Mouse (Mus musculus): ENCODE data around the gene Dpf2. TPM values are rescaled to one million over a fixed set of nuclear protein-coding genes. Genes with fewer than 3 reads are reported as not detected.
A peak's percentile ranks its signal among the peaks of the same experiment; 100 is the strongest.

Gene Dpf2
- polyA plus RNA-seq, 1 experiment from 2014 or later, result 119 TPM

- Histone ChIP-seq H3K4me3 (ENCODE audit: low read length) (peak overlapping the region; percentile 11), H3K36me3 (ENCODE audit: control insufficient read depth, insufficient read depth, low read length) (no peaks in the 10 kb centered on the region), H3K4me1 (ENCODE audit: control insufficient read depth, insufficient read depth, low read length) (peaks cover 65% of the 10 kb centered on the region), H3K27ac (ENCODE audit: low read length) (peak overlapping the region; percentile 99), H3K4me2 (ENCODE audit: low read depth, low read length) (peak overlapping the region; percentile 51), H3K27me3 (replicated peaks; ENCODE audit: control insufficient read depth, insufficient read depth, low read length) (no peaks in the 10 kb centered on the region), H3K9ac (ENCODE audit: low read depth, low read length) (peak overlapping the region; percentile 75), H3K9me3 (ENCODE audit: control insufficient read depth, low read length) (no peaks in the 10 kb centered on the region)
- no peak for ATAC-seq
- WGBS, result 38% methylated on average over 13 of the region's 13 CpGs
Observed at GRCm38 (mm10) chr19:5848826-5849672, 63.8 kb downstream of the Dpf2 start.

- H3K4me3 ChIP-seq (ENCODE audit: low read length), result peak overlapping the region; percentile 11
- peak overlapping the region; percentile 51 for H3K4me2 ChIP-seq (ENCODE audit: low read depth, low read length)
- H3K27ac ChIP-seq (ENCODE audit: low read length), result peak overlapping the region; percentile 99
- no peaks in the 10 kb centered on the region for H3K27me3 ChIP-seq (replicated peaks; ENCODE audit: control insufficient read depth, insufficient read depth, low read length)
- H3K9ac ChIP-seq (ENCODE audit: low read depth, low read length), result peak overlapping the region; percentile 75
- no peaks in the 10 kb centered on the region for H3K36me3 ChIP-seq (ENCODE audit: control insufficient read depth, insufficient read depth, low read length)
- peaks cover 70% of the 10 kb centered on the region for H3K4me1 ChIP-seq (ENCODE audit: control insufficient read depth, insufficient read depth, low read length)
- WGBS, result 39% methylated on average over 14 of the region's 14 CpGs
- ATAC-seq, result no peak
- H3K9me3 ChIP-seq (ENCODE audit: control insufficient read depth, low read length), result no peaks in the 10 kb centered on the region
Observed at GRCm38 (mm10) chr19:5848032-5848825, 64.6 kb downstream of the Dpf2 start.

- Histone ChIP-seq H3K27ac (ENCODE audit: low read length) (peak overlapping the region; percentile 99), H3K36me3 (ENCODE audit: control insufficient read depth, insufficient read depth, low read length) (no peaks in the 10 kb centered on the region), H3K9me3 (ENCODE audit: control insufficient read depth, low read length) (no peaks in the 10 kb centered on the region), H3K4me3 (ENCODE audit: low read length) (peak overlapping the region; percentile 56; the same call in 1 of the 2 replicates), H3K27me3 (replicated peaks; ENCODE audit: control insufficient read depth, insufficient read depth, low read length) (no peaks in the 10 kb centered on the region), H3K4me2 (ENCODE audit: low read depth, low read length) (peak overlapping the region; percentile 69), H3K4me1 (ENCODE audit: control insufficient read depth, insufficient read depth, low read length) (peaks cover 72% of the 10 kb centered on the region), H3K9ac (ENCODE audit: low read depth, low read length) (peak overlapping the region; percentile 75)
- no peak for ATAC-seq
- 44% methylated on average over 4 of the region's 4 CpGs for WGBS
Observed at GRCm38 (mm10) chr19:5847306-5847796, 65.5 kb downstream of the Dpf2 start.

- peaks cover 71% of the 10 kb centered on the region for H3K4me1 ChIP-seq (ENCODE audit: control insufficient read depth, insufficient read depth, low read length)
- no peaks in the 10 kb centered on the region for H3K36me3 ChIP-seq (ENCODE audit: control insufficient read depth, insufficient read depth, low read length)
- ATAC-seq, result peak; percentile 79
- H3K9ac ChIP-seq (ENCODE audit: low read depth, low read length), result peak overlapping the region; percentile 75
- H3K9me3 ChIP-seq (ENCODE audit: control insufficient read depth, low read length), result no peaks in the 10 kb centered on the region
- H3K27me3 ChIP-seq (replicated peaks; ENCODE audit: control insufficient read depth, insufficient read depth, low read length), result no peaks in the 10 kb centered on the region
- H3K27ac ChIP-seq (ENCODE audit: low read length), result peak overlapping the region; percentile 99
- 6% methylated on average over 16 of the region's 16 CpGs for WGBS
- H3K4me3 ChIP-seq (ENCODE audit: low read length), result peak overlapping the region; percentile 56
- H3K4me2 ChIP-seq (ENCODE audit: low read depth, low read length), result peak overlapping the region; percentile 69
Observed at GRCm38 (mm10) chr19:5846557-5847305, 66.1 kb downstream of the Dpf2 start.

Other genes with a start within 250 kb of the Dpf2 start
- gene Sipa1, start 249.3 kb downstream of the Dpf2 start, polyA plus RNA-seq (2015; fragmentation: Nextera tagmentation; extraction: Ambion mirVana), result 15.8 and 20.8 TPM in 2 replicates
- gene Map3k11, start 224.3 kb downstream of the Dpf2 start, polyA plus RNA-seq (2015; fragmentation: Nextera tagmentation; extraction: Ambion mirVana), result 28.7 and 33.7 TPM in 2 replicates
- 15.1 and 16.8 TPM in 2 replicates for gene Pcnx3, start 224.1 kb downstream of the Dpf2 start, polyA plus RNA-seq (2015; fragmentation: Nextera tagmentation; extraction: Ambion mirVana)
- 0.13 and 0.34 TPM in 2 replicates for gene Kcnk7, start 208.6 kb downstream of the Dpf2 start, polyA plus RNA-seq (2015; fragmentation: Nextera tagmentation; extraction: Ambion mirVana)
- 48.6 and 49.7 TPM in 2 replicates for gene Ehbp1l1, start 186.7 kb downstream of the Dpf2 start, polyA plus RNA-seq (2015; fragmentation: Nextera tagmentation; extraction: Ambion mirVana)
- gene Fam89b, start 183.4 kb downstream of the Dpf2 start, polyA plus RNA-seq (2015; fragmentation: Nextera tagmentation; extraction: Ambion mirVana), result 56.6 and 57.8 TPM in 2 replicates
- gene Ltbp3, start 172.1 kb downstream of the Dpf2 start, polyA plus RNA-seq (2015; fragmentation: Nextera tagmentation; extraction: Ambion mirVana), result 14.0 and 20.8 TPM in 2 replicates
- 58.9 and 64.3 TPM in 2 replicates for gene Scyl1, start 141.6 kb downstream of the Dpf2 start, polyA plus RNA-seq (2015; fragmentation: Nextera tagmentation; extraction: Ambion mirVana)
- 31.1 and 31.7 TPM in 2 replicates for gene Frmd8, start 37.7 kb downstream of the Dpf2 start, polyA plus RNA-seq (2015; fragmentation: Nextera tagmentation; extraction: Ambion mirVana)
- 3.4 and 4.1 TPM in 2 replicates for gene Slc25a45, start 35.2 kb downstream of the Dpf2 start, polyA plus RNA-seq (2015; fragmentation: Nextera tagmentation; extraction: Ambion mirVana)
- 1.5 and 1.7 TPM in 2 replicates for gene Tigd3, start 18.9 kb downstream of the Dpf2 start, polyA plus RNA-seq (2015; fragmentation: Nextera tagmentation; extraction: Ambion mirVana)
- gene Cdc42ep2, start 11.8 kb upstream of the Dpf2 start, polyA plus RNA-seq (2015; fragmentation: Nextera tagmentation; extraction: Ambion mirVana), result 14.7 and 15.1 TPM in 2 replicates
- gene Pola2, start 51.2 kb upstream of the Dpf2 start, polyA plus RNA-seq (2015; fragmentation: Nextera tagmentation; extraction: Ambion mirVana), result 58.4 and 61.7 TPM in 2 replicates
- not detected in 2 replicates for gene Slc22a20, start 73.1 kb upstream of the Dpf2 start, polyA plus RNA-seq (2015; fragmentation: Nextera tagmentation; extraction: Ambion mirVana)
- gene Capn1, start 102.9 kb upstream of the Dpf2 start, polyA plus RNA-seq (2015; fragmentation: Nextera tagmentation; extraction: Ambion mirVana), result 11.8 and 12.4 TPM in 2 replicates
- 29.1 and 36.4 TPM in 2 replicates for gene Syvn1, start 133.6 kb upstream of the Dpf2 start, polyA plus RNA-seq (2015; fragmentation: Nextera tagmentation; extraction: Ambion mirVana)
- gene Mrpl49, start 144.8 kb upstream of the Dpf2 start, polyA plus RNA-seq (2015; fragmentation: Nextera tagmentation; extraction: Ambion mirVana), result 71.4 and 79.5 TPM in 2 replicates
- gene Fau, start 144.8 kb upstream of the Dpf2 start, polyA plus RNA-seq (2015; fragmentation: Nextera tagmentation; extraction: Ambion mirVana), result 868 and 882 TPM in 2 replicates
- 27.6 and 29.9 TPM in 2 replicates for gene Znhit2, start 148.2 kb upstream of the Dpf2 start, polyA plus RNA-seq (2015; fragmentation: Nextera tagmentation; extraction: Ambion mirVana)
- 37.3 and 39.0 TPM in 2 replicates for gene Tm7sf2, start 155.4 kb upstream of the Dpf2 start, polyA plus RNA-seq (2015; fragmentation: Nextera tagmentation; extraction: Ambion mirVana)
- 66.7 and 68.2 TPM in 2 replicates for gene Vps51, start 164.2 kb upstream of the Dpf2 start, polyA plus RNA-seq (2015; fragmentation: Nextera tagmentation; extraction: Ambion mirVana)
- gene Tmem262, start 167.0 kb upstream of the Dpf2 start, polyA plus RNA-seq (2015; fragmentation: Nextera tagmentation; extraction: Ambion mirVana), result not detected in 2 replicates
- 1.2 and 1.7 TPM in 2 replicates for gene Gm28374, start 169.2 kb upstream of the Dpf2 start, polyA plus RNA-seq (2015; fragmentation: Nextera tagmentation; extraction: Ambion mirVana)
- 66.1 and 68.0 TPM in 2 replicates for gene Zfpl1, start 171.9 kb upstream of the Dpf2 start, polyA plus RNA-seq (2015; fragmentation: Nextera tagmentation; extraction: Ambion mirVana)
- gene Cdca5, start 172.0 kb upstream of the Dpf2 start, polyA plus RNA-seq (2015; fragmentation: Nextera tagmentation; extraction: Ambion mirVana), result 27.7 and 31.4 TPM in 2 replicates
- 0.28 and 0.29 TPM in 2 replicates for gene AC131692.1, start 181.4 kb upstream of the Dpf2 start, polyA plus RNA-seq (2015; fragmentation: Nextera tagmentation; extraction: Ambion mirVana)
- 71.9 and 102 TPM in 2 replicates for gene Naaladl1, start 192.8 kb upstream of the Dpf2 start, polyA plus RNA-seq (2015; fragmentation: Nextera tagmentation; extraction: Ambion mirVana)
- gene Sac3d1, start 205.6 kb upstream of the Dpf2 start, polyA plus RNA-seq (2015; fragmentation: Nextera tagmentation; extraction: Ambion mirVana), result 33.4 and 35.7 TPM in 2 replicates
- 36.8 and 37.0 TPM in 2 replicates for gene Snx15, start 215.3 kb upstream of the Dpf2 start, polyA plus RNA-seq (2015; fragmentation: Nextera tagmentation; extraction: Ambion mirVana)
- gene Batf2, start 228.0 kb upstream of the Dpf2 start, polyA plus RNA-seq (2015; fragmentation: Nextera tagmentation; extraction: Ambion mirVana), result 1.1 and 1.8 TPM in 2 replicates
- 102 and 103 TPM in 2 replicates for gene Arl2, start 228.5 kb upstream of the Dpf2 start, polyA plus RNA-seq (2015; fragmentation: Nextera tagmentation; extraction: Ambion mirVana)

Measured in intestine, embryonic 16.5 days (tissue).